12 mouse cellular contexts compared by ENCODE assay signal in genomic region chr6:128992337-128992736, GRCm38 (mm10). TPM values are rescaled to one million over a fixed set of nuclear protein-coding genes. Genes with fewer than 3 reads are reported as not detected.
DNase-seq lines count a peak whose midpoint lies in the region; ATAC-seq and TF ChIP-seq lines count a peak whose summit lies in the region.
"Had no signal": no experiment of that assay in that cellular context is flagged by ENCODE, and none has a peak within 500 bp of the region (broad histone marks: within the 10 kb centered on the region; RNA-seq: fewer than 3 reads in every experiment).

No protein-coding gene starts in this region.

- WGBS in forebrain, embryonic 10.5 days, result 5% methylated on average over 2 of the region's 2 CpGs
- 3% methylated on average over 2 of the region's 2 CpGs for WGBS in forebrain, embryonic 15.5 days
- WGBS in spleen, adult 2 months, result 77% methylated on average over 2 of the region's 2 CpGs
- WGBS in limb, embryonic 12.5 days, result 65% methylated on average over 2 of the region's 2 CpGs
- 66% methylated on average over 2 of the region's 2 CpGs for WGBS in heart, embryonic 11.5 days (ENCODE audit: insufficient replicate concordance)

- H3K27ac ChIP-seq in forebrain, embryonic 10.5 days, result peak overlapping the region; percentile 77
- H3K27ac ChIP-seq in forebrain, embryonic 15.5 days (replicated peaks), result no peak overlapping the region
- peak overlapping the region; percentile 33 for H3K27ac ChIP-seq in spleen, adult 2 months (ENCODE audit: insufficient read depth, low read length)
- H3K27ac ChIP-seq in limb, embryonic 12.5 days, result peak overlapping the region; percentile 77
- H3K27ac ChIP-seq in heart, embryonic 11.5 days (ENCODE audit: low read depth, low read length), result no peak overlapping the region

- H3K9me3 ChIP-seq in forebrain, embryonic 10.5 days, result no peaks in the 10 kb centered on the region
- H3K9me3 ChIP-seq in forebrain, embryonic 15.5 days, result no peaks in the 10 kb centered on the region
- H3K9me3 ChIP-seq in limb, embryonic 12.5 days, result no peaks in the 10 kb centered on the region
- H3K9me3 ChIP-seq in heart, embryonic 11.5 days (replicated peaks; ENCODE audit: control insufficient read depth, low read length), result no peaks in the 10 kb centered on the region

- no peak for TF ChIP-seq POLR2A in spleen, adult 2 months (IDR thresholded peaks at IDR 0.05; ENCODE audit: low read depth, low read length)

- H3K4me1 ChIP-seq in forebrain, embryonic 10.5 days, result peaks cover 51% of the 10 kb centered on the region
- H3K4me1 ChIP-seq in forebrain, embryonic 15.5 days, result peaks cover 7% of the 10 kb centered on the region
- H3K4me1 ChIP-seq in spleen, adult 2 months (ENCODE audit: control insufficient read depth, insufficient read depth, insufficient read length), result peaks cover 8% of the 10 kb centered on the region; the same call in 1 of the 2 replicates
- H3K4me1 ChIP-seq in limb, embryonic 12.5 days (replicated peaks), result peaks cover 6% of the 10 kb centered on the region
- no peaks in the 10 kb centered on the region for H3K4me1 ChIP-seq in heart, embryonic 11.5 days (ENCODE audit: control insufficient read depth, insufficient read depth, low read length)

- no peak overlapping the region for H3K4me2 ChIP-seq in forebrain, embryonic 15.5 days (replicated peaks)
- H3K4me2 ChIP-seq in limb, embryonic 12.5 days, result no peak overlapping the region
- no peak overlapping the region for H3K4me2 ChIP-seq in heart, embryonic 11.5 days

- TF ChIP-seq CTCF in spleen, adult 2 months (IDR thresholded peaks at IDR 0.05; ENCODE audit: extremely low read depth, insufficient read depth, insufficient read length, insufficient replicate concordance), result no peak

- no peaks in the 10 kb centered on the region for H3K36me3 ChIP-seq in forebrain, embryonic 10.5 days (replicated peaks)
- no peaks in the 10 kb centered on the region for H3K36me3 ChIP-seq in forebrain, embryonic 15.5 days
- H3K36me3 ChIP-seq in spleen, adult 2 months (ENCODE audit: control insufficient read depth, insufficient read depth, low read length), result no peaks in the 10 kb centered on the region
- no peaks in the 10 kb centered on the region for H3K36me3 ChIP-seq in limb, embryonic 12.5 days
- H3K36me3 ChIP-seq in heart, embryonic 11.5 days (ENCODE audit: control insufficient read depth, insufficient read depth, low read length), result no peaks in the 10 kb centered on the region

- peaks cover 39% of the 10 kb centered on the region for H3K27me3 ChIP-seq in forebrain, embryonic 10.5 days (ENCODE audit: poor library complexity, severe bottlenecking)
- 0 out of 2 replicates have a peak, but pooled peaks cover 6% of the 10 kb centered on the region for H3K27me3 ChIP-seq in forebrain, embryonic 15.5 days
- no peaks in the 10 kb centered on the region for H3K27me3 ChIP-seq in spleen, adult 2 months (ENCODE audit: control insufficient read depth, insufficient read depth, low read length)
- H3K27me3 ChIP-seq in limb, embryonic 12.5 days, result no peaks in the 10 kb centered on the region
- H3K27me3 ChIP-seq in heart, embryonic 11.5 days (ENCODE audit: control insufficient read depth, insufficient read depth, low read length), result no peaks in the 10 kb centered on the region

- 0 out of 2 replicates have a peak overlapping the region, but pooled peaks have one; percentile 14 for H3K4me3 ChIP-seq in forebrain, embryonic 10.5 days
- H3K4me3 ChIP-seq in forebrain, embryonic 15.5 days, result no peak overlapping the region
- no peak overlapping the region for H3K4me3 ChIP-seq in spleen, adult 2 months (ENCODE audit: extremely low read depth, insufficient read depth, insufficient read length)
- H3K4me3 ChIP-seq in limb, embryonic 12.5 days (replicated peaks), result no peak overlapping the region
- H3K4me3 ChIP-seq in heart, embryonic 11.5 days (ENCODE audit: low read depth, low read length), result no peak overlapping the region

- H3K9ac ChIP-seq in forebrain, embryonic 15.5 days (replicated peaks), result no peak overlapping the region
- no peak overlapping the region for H3K9ac ChIP-seq in limb, embryonic 12.5 days (replicated peaks)
- H3K9ac ChIP-seq in heart, embryonic 11.5 days (ENCODE audit: low read depth, low read length), result no peak overlapping the region

- peak; percentile 23 for DNase-seq in forebrain, embryonic 10.5 days (ENCODE audit: extremely low spot score, low spot score)
- DNase-seq in spleen, adult 2 months (ENCODE audit: low read depth in 1 of 2, low spot score in 2 of 2), result no peak
- DNase-seq in spleen, postnatal 36 days (ENCODE audit: low spot score in 2 of 2), result no peak
- DNase-seq in adrenal gland, adult (ENCODE audit: inconsistent age in 2 of 2, low spot score in 1 of 2), result no peak
- DNase-seq in adrenal gland, adult 18-20 months (ENCODE audit: low spot score in 2 of 2), result no peak
- DNase-seq: kidney, adult 11 months had no signal

- no peak for ATAC-seq in forebrain, embryonic 15.5 days (replicated peaks)
- ATAC-seq in limb, embryonic 12.5 days (ENCODE audit: insufficient number of reproducible peaks, insufficient read depth, low FRiP score, low TSS enrichment, low read depth), result no peak
- ATAC-seq in heart, embryonic 11.5 days (replicated peaks; ENCODE audit: insufficient number of reproducible peaks, low FRiP score, low TSS enrichment), result no peak

RNA-seq across cellular contexts. Expression of gene Klrb1f, which starts 53.4 kb away (rescaled TPM):
- 0.10 TPM in 1 of 2 replicates, not detected in the other for polyA plus RNA-seq in forebrain, embryonic 10.5 days (2016; fragmentation: Nextera tagmentation; extraction: Ambion mirVana)
- 0.20 TPM in 1 of 2 replicates, not detected in the other for polyA plus RNA-seq in forebrain, embryonic 15.5 days (2015; fragmentation: Nextera tagmentation; extraction: Ambion mirVana)
- polyA plus RNA-seq in spleen, adult 2 months (2012; rRNA removed), result 1.6 and 1.8 TPM in 2 replicates
- polyA plus RNA-seq in limb, embryonic 12.5 days (2016; fragmentation: Nextera tagmentation; extraction: Ambion mirVana), result 0.13 TPM in 1 of 2 replicates, not detected in the other
- under 1 TPM in 1 of 2 experiments, not detected in 1; 0.16 TPM for total RNA-seq in adrenal gland, adult 18-20 months (2021)
- polyA plus RNA-seq in heart, embryonic 11.5 days (2014; fragmentation: Nextera tagmentation; extraction: Ambion mirVana), result 0.40 TPM in 1 of 2 replicates, not detected in the other
- total RNA-seq: left cerebral cortex, postnatal 25 days had no signal

RNA-seq across cellular contexts. Expression of gene Clec2g, which starts 58.2 kb away (rescaled TPM):
- polyA plus RNA-seq in forebrain, embryonic 10.5 days (2016; fragmentation: Nextera tagmentation; extraction: Ambion mirVana), result not detected in 2 replicates
- not detected in 2 replicates for polyA plus RNA-seq in forebrain, embryonic 15.5 days (2015; fragmentation: Nextera tagmentation; extraction: Ambion mirVana)
- 0.35 TPM in 1 of 2 replicates, not detected in the other for polyA plus RNA-seq in spleen, adult 2 months (2012; rRNA removed)
- not detected in 2 replicates for polyA plus RNA-seq in limb, embryonic 12.5 days (2016; fragmentation: Nextera tagmentation; extraction: Ambion mirVana)
- total RNA-seq in adrenal gland, adult 18-20 months (2021), result 1 to 10 TPM; 2.4 to 4.5 TPM
- polyA plus RNA-seq in heart, embryonic 11.5 days (2014; fragmentation: Nextera tagmentation; extraction: Ambion mirVana), result not detected in 2 replicates
- total RNA-seq: common myeloid progenitor, adult 5-6 weeks; left cerebral cortex, postnatal 25 days had no signal
- polyA plus RNA-seq: gonadal fat pad, adult 2 months had no signal

Comparison
In these comparisons a context has a peak if more than half of its experiments do, and no peak if none do; other contexts are left out.
1. H3K27ac ChIP-seq: peak in forebrain, embryonic 10.5 days (single experiment), spleen, adult 2 months (single experiment) and limb, embryonic 12.5 days (single experiment); none in forebrain, embryonic 15.5 days (single experiment) and heart, embryonic 11.5 days (single experiment).